Mouse (Mus musculus) thymus, adult 2 months (tissue): Measurements from ENCODE around the gene Elobl.

Experiments
- CTCF ChIP-seq: fragments of 200-500 bp; IDR thresholded peaks from 2 replicates; pipeline ENCODE4 v1.5.1; 2012; ENCODE audit warnings: mild to moderate bottlenecking, control low read depth, low read length, moderate library complexity, borderline replicate concordance; ENCODE audit not compliant: control insufficient read depth, poor library complexity, insufficient read depth; ENCODE audit errors: extremely low read depth
- POLR2A ChIP-seq: fragments of 200-500 bp; IDR thresholded peaks from 2 replicates; pipeline ENCODE4 v1.6.1; 2012; ENCODE audit warnings: mild to moderate bottlenecking, low read length, control low read depth, moderate library complexity; ENCODE audit not compliant: control insufficient read depth, poor library complexity, insufficient read depth; ENCODE audit errors: extremely low read depth

DNA sequence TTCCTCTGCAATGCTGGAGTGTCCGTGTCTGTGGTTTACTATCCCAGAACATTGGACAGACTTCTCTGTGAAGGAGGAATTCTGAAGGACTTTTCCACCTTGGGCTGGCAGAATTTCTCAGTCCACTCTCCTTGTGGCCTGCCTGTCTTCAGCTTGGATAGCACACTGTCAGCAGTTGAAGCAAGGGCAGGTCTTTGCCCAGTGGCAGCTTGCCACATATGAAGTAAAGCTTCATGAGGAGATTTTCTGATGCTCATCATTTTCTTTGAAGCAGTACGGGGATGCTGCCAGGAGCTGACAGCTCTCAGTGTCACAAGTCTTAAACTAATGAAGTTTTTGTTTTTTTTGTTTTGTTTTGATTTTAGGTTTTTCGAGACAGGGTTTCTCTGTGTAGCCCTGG, 7.9 kb downstream of the Elobl start:
- no peak for TF ChIP-seq CTCF
- no peak for TF ChIP-seq POLR2A
